Mouse (Mus musculus): ENCODE measurements around the gene Ecm1.

GRCm38 (mm10) chr3:95728906-95729305, 10.5 kb downstream of the Ecm1 start:
- TF ChIP-seq CTCF (IDR thresholded peaks at IDR 0.05; ENCODE audit: extremely low read depth, insufficient read depth, low read length) (no peak), POLR2A (IDR thresholded peaks at IDR 0.05; ENCODE audit: extremely low read depth, insufficient read depth, low read length) (no peak)
